Mouse (Mus musculus) MEL (cell line): ENCODE measurements around the gene Cpn2. TPM values are rescaled to one million over a fixed set of nuclear protein-coding genes. Genes with fewer than 3 reads are reported as not detected.

Experiments
- DNase-seq: peaks from one replicate; pipeline ENCODE4 v3.0.0; 2011; ENCODE audit warnings: low read depth, low spot score
- H3K27ac ChIP-seq: 2 replicates; pipeline ENCODE4 v1.5.1; 2012; ENCODE audit warnings: low read depth, mild to moderate bottlenecking, control low read depth, low read length, moderate library complexity; ENCODE audit not compliant: control insufficient read depth
- H3K27me3 ChIP-seq, 2 experiments: fragments of 150-350 bp in 1 of 2; sonication (generic) in 1 of 2; 2 replicates each; pipeline ENCODE4 v1.6.1; 2012; ENCODE audit warnings: low read length in 2 of 2, mild to moderate bottlenecking in 2 of 2, improper control_type of control experiment in 1 of 2, moderate library complexity in 1 of 2; ENCODE audit not compliant: insufficient read depth in 2 of 2, control insufficient read depth in 1 of 2
- H3K36me3 ChIP-seq, 2 experiments: 2 replicates each; pipeline ENCODE4 v1.6.1; 2012 to 2014; ENCODE audit warnings: low read length in 2 of 2, improper control_type of control experiment in 1 of 2, inconsistent platforms in 1 of 2, mild to moderate bottlenecking in 1 of 2; ENCODE audit not compliant: insufficient read depth in 2 of 2, control insufficient read depth in 1 of 2
- H3K4me1 ChIP-seq, 2 experiments: fragments of 150-350 bp in 1 of 2; sonication (generic) in 1 of 2; 2 replicates each; pipeline ENCODE4 v1.6.1; 2012; ENCODE audit warnings: low read length in 2 of 2, improper control_type of control experiment in 1 of 2, mild to moderate bottlenecking in 1 of 2; ENCODE audit not compliant: insufficient read depth in 2 of 2, control insufficient read depth in 1 of 2
- H3K4me3 ChIP-seq, 2 experiments: fragments of 150-350 bp in 1 of 2; sonication (generic) in 1 of 2; 2 replicates each; pipeline ENCODE4 v1.5.1; 2012; ENCODE audit warnings: low read depth in 2 of 2, low read length in 2 of 2, mild to moderate bottlenecking in 2 of 2, moderate library complexity in 2 of 2, control low read depth in 1 of 2, improper control_type of control experiment in 1 of 2; ENCODE audit not compliant: control insufficient read depth in 1 of 2, insufficient read depth in 1 of 2
- H3K79me2 ChIP-seq: 2 replicates; pipeline ENCODE4 v1.6.1; 2012; ENCODE audit warnings: mild to moderate bottlenecking, low read length, moderate library complexity; ENCODE audit not compliant: control insufficient read depth, poor library complexity, insufficient read depth
- H3K9ac ChIP-seq: 2 replicates; pipeline ENCODE4 v1.6.1; 2012; ENCODE audit warnings: low read depth, mild to moderate bottlenecking, control low read depth, low read length, moderate library complexity; ENCODE audit not compliant: control insufficient read depth, poor library complexity, severe bottlenecking
- H3K9me3 ChIP-seq: fragments of 150-350 bp; sonication (generic); replicated peaks from 2 replicates; pipeline ENCODE4 v1.6.1; 2012; ENCODE audit warnings: mild to moderate bottlenecking, low read length, improper control_type of control experiment, moderate library complexity; ENCODE audit not compliant: insufficient read depth
- BHLHE40 ChIP-seq: IDR thresholded peaks from 2 replicates; pipeline ENCODE4 v1.6.1; 2012; ENCODE audit warnings: low read depth, mild to moderate bottlenecking, inconsistent platforms, low read length, improper control_type of control experiment, borderline replicate concordance
- CHD1 ChIP-seq: IDR thresholded peaks from 2 replicates; pipeline ENCODE4 v1.6.1; 2012; ENCODE audit warnings: low read depth, mild to moderate bottlenecking, inconsistent platforms, low read length, improper control_type of control experiment
- CHD2 ChIP-seq: IDR thresholded peaks from 2 replicates; pipeline ENCODE4 v1.6.1; 2011; ENCODE audit warnings: low read length, improper control_type of control experiment
- CTCF ChIP-seq, 3 experiments: IDR thresholded peaks in 2 of 3; conservative IDR thresholded peaks in 1 of 3; 2 replicates each; pipeline ENCODE4 v1.5.1; 2011 to 2012; ENCODE audit warnings: low read length in 3 of 3, low read depth in 2 of 3, mild to moderate bottlenecking in 2 of 3, improper control_type of control experiment in 1 of 3, inconsistent platforms in 1 of 3, mixed read lengths in 1 of 3, moderate library complexity in 1 of 3; ENCODE audit not compliant: control insufficient read depth in 1 of 3, insufficient read depth in 1 of 3, poor library complexity in 1 of 3, severe bottlenecking in 1 of 3
- E2F4 ChIP-seq: IDR thresholded peaks from 2 replicates; pipeline ENCODE4 v1.6.1; 2011; ENCODE audit warnings: low read depth, low read length, improper control_type of control experiment, borderline replicate concordance
- ELF1 ChIP-seq: IDR thresholded peaks from 2 replicates; pipeline ENCODE4 v1.6.1; 2014; ENCODE audit warnings: low read depth, mild to moderate bottlenecking, inconsistent platforms, low read length, improper control_type of control experiment, moderate library complexity
- EP300 ChIP-seq, 2 experiments: IDR thresholded peaks; 2 replicates each; pipeline ENCODE4 v1.6.1; 2011; ENCODE audit warnings: improper control_type of control experiment in 2 of 2, low read length in 2 of 2, low read depth in 1 of 2, mild to moderate bottlenecking in 1 of 2
- ETS1 ChIP-seq: IDR thresholded peaks from 2 replicates; pipeline ENCODE4 v1.6.1; 2012; ENCODE audit warnings: low read depth, mild to moderate bottlenecking, inconsistent platforms, low read length, improper control_type of control experiment, moderate library complexity
- GABPA ChIP-seq: IDR thresholded peaks from 2 replicates; pipeline ENCODE4 v1.6.1; 2012; ENCODE audit warnings: low read depth, mild to moderate bottlenecking, inconsistent platforms, low read length, improper control_type of control experiment, moderate library complexity
- GATA1 ChIP-seq: IDR thresholded peaks from 2 replicates; pipeline ENCODE4 v1.6.1; 2011; ENCODE audit warnings: low read depth, low read length, improper control_type of control experiment
- HCFC1 ChIP-seq: IDR thresholded peaks from 2 replicates; pipeline ENCODE4 v1.6.1; 2012; ENCODE audit warnings: low read depth, mild to moderate bottlenecking, inconsistent platforms, low read length, improper control_type of control experiment, moderate library complexity
- JUND ChIP-seq: IDR thresholded peaks from 2 replicates; pipeline ENCODE4 v1.6.1; 2011; ENCODE audit warnings: low read depth, mild to moderate bottlenecking, improper control_type of control experiment, low read length
- KAT2A ChIP-seq: conservative IDR thresholded peaks from 2 replicates; pipeline ENCODE4 v1.6.1; 2012; ENCODE audit warnings: low read depth, low read length, improper control_type of control experiment, inconsistent platforms
- MAFK ChIP-seq: IDR thresholded peaks from 2 replicates; pipeline ENCODE4 v1.6.1; 2011; ENCODE audit warnings: low read depth, mild to moderate bottlenecking, low read length, improper control_type of control experiment, borderline replicate concordance
- MAX ChIP-seq: IDR thresholded peaks from 2 replicates; pipeline ENCODE4 v1.6.1; 2011; ENCODE audit warnings: low read length, improper control_type of control experiment
- MAZ ChIP-seq: IDR thresholded peaks from 2 replicates; pipeline ENCODE4 v1.6.1; 2012; ENCODE audit warnings: low read depth, mild to moderate bottlenecking, inconsistent platforms, low read length, improper control_type of control experiment
- MXI1 ChIP-seq: IDR thresholded peaks from 2 replicates; pipeline ENCODE4 v1.6.1; 2011; ENCODE audit warnings: mild to moderate bottlenecking, low read depth, low read length, improper control_type of control experiment
- MYB ChIP-seq: IDR thresholded peaks from 2 replicates; pipeline ENCODE4 v1.6.1; 2011; ENCODE audit warnings: mild to moderate bottlenecking, low read depth, low read length, improper control_type of control experiment
- MYC ChIP-seq: IDR thresholded peaks from 2 replicates; pipeline ENCODE4 v1.6.1; 2011; ENCODE audit warnings: low read depth, mild to moderate bottlenecking, low read length, improper control_type of control experiment, moderate library complexity
- NELFE ChIP-seq: IDR thresholded peaks from 2 replicates; pipeline ENCODE4 v1.6.1; 2011; ENCODE audit warnings: low read depth, low read length, improper control_type of control experiment
- NRF1 ChIP-seq: IDR thresholded peaks from 2 replicates; pipeline ENCODE4 v1.6.1; 2014; ENCODE audit warnings: low read depth, mild to moderate bottlenecking, inconsistent platforms, low read length, improper control_type of control experiment, moderate library complexity; ENCODE audit not compliant: poor library complexity, insufficient read depth, severe bottlenecking
- POLR2A ChIP-seq, 2 experiments: IDR thresholded peaks; 2 replicates each; pipeline ENCODE4 v1.6.1; 2011 to 2012; ENCODE audit warnings: low read length in 2 of 2, mild to moderate bottlenecking in 2 of 2, control low read depth in 1 of 2, improper control_type of control experiment in 1 of 2, low read depth in 1 of 2, moderate library complexity in 1 of 2; ENCODE audit not compliant: control insufficient read depth in 1 of 2, insufficient read depth in 1 of 2, poor library complexity in 1 of 2
- POLR2AphosphoS2 ChIP-seq: IDR thresholded peaks from 2 replicates; pipeline ENCODE4 v1.6.1; 2011; ENCODE audit warnings: low read length, improper control_type of control experiment
- POLR2AphosphoS5 ChIP-seq: IDR thresholded peaks from 2 replicates; pipeline ENCODE4 v1.6.1; 2012; ENCODE audit warnings: low read depth, borderline replicate concordance, mild to moderate bottlenecking, inconsistent platforms, low read length, moderate library complexity, mixed read lengths
- RAD21 ChIP-seq: IDR thresholded peaks from 2 replicates; pipeline ENCODE4 v1.6.1; 2011; ENCODE audit warnings: mild to moderate bottlenecking, low read depth, low read length, improper control_type of control experiment
- RCOR1 ChIP-seq: IDR thresholded peaks from 2 replicates; pipeline ENCODE4 v1.6.1; 2012; ENCODE audit warnings: low read depth, mild to moderate bottlenecking, inconsistent platforms, low read length, improper control_type of control experiment
- SIN3A ChIP-seq: IDR thresholded peaks from 2 replicates; pipeline ENCODE4 v1.6.1; 2012; ENCODE audit warnings: low read length, improper control_type of control experiment, inconsistent platforms
- SMC3 ChIP-seq: IDR thresholded peaks from 2 replicates; pipeline ENCODE4 v1.6.1; 2011; ENCODE audit warnings: low read depth, low read length, improper control_type of control experiment
- TAL1 ChIP-seq: IDR thresholded peaks from 2 replicates; pipeline ENCODE4 v1.6.1; 2012; ENCODE audit warnings: mild to moderate bottlenecking, inconsistent platforms, low read length, moderate library complexity, mixed read lengths
- TBP ChIP-seq: IDR thresholded peaks from 2 replicates; pipeline ENCODE4 v1.8.0; 2011; ENCODE audit warnings: low read depth, low read length, improper control_type of control experiment
- TCF12 ChIP-seq: IDR thresholded peaks from 2 replicates; pipeline ENCODE4 v1.6.1; 2014; ENCODE audit warnings: low read depth, mild to moderate bottlenecking, inconsistent platforms, low read length, improper control_type of control experiment, moderate library complexity
- UBTF ChIP-seq: IDR thresholded peaks from 2 replicates; pipeline ENCODE4 v1.6.1; 2012; ENCODE audit warnings: low read depth, mild to moderate bottlenecking, inconsistent platforms, low read length, improper control_type of control experiment, moderate library complexity, borderline replicate concordance; ENCODE audit not compliant: insufficient read depth
- USF1 ChIP-seq: IDR thresholded peaks from 2 replicates; pipeline ENCODE4 v1.6.1; 2014; ENCODE audit warnings: low read depth, mild to moderate bottlenecking, inconsistent platforms, low read length, improper control_type of control experiment, moderate library complexity
- USF2 ChIP-seq, 2 experiments: IDR thresholded peaks; 2 replicates each; pipeline ENCODE4 v1.6.1; 2011 to 2012; ENCODE audit warnings: improper control_type of control experiment in 2 of 2, low read length in 2 of 2, borderline replicate concordance in 1 of 2, inconsistent platforms in 1 of 2, low read depth in 1 of 2, mild to moderate bottlenecking in 1 of 2; ENCODE audit not compliant: insufficient read depth in 1 of 2
- ZC3H11A ChIP-seq: IDR thresholded peaks from 2 replicates; pipeline ENCODE4 v1.6.1; 2012; ENCODE audit warnings: low read depth, mild to moderate bottlenecking, inconsistent platforms, low read length, improper control_type of control experiment
- ZKSCAN1 ChIP-seq: IDR thresholded peaks from 2 replicates; pipeline ENCODE4 v1.6.1; 2012; ENCODE audit warnings: low read depth, mild to moderate bottlenecking, inconsistent platforms, low read length, improper control_type of control experiment, moderate library complexity
- ZMIZ1 ChIP-seq: IDR thresholded peaks from 2 replicates; pipeline ENCODE4 v1.6.1; 2012; ENCODE audit warnings: low read depth, mild to moderate bottlenecking, inconsistent platforms, low read length, improper control_type of control experiment, moderate library complexity
- ZNF384 ChIP-seq: IDR thresholded peaks from 2 replicates; pipeline ENCODE4 v1.6.1; 2012; ENCODE audit warnings: low read depth, mild to moderate bottlenecking, inconsistent platforms, low read length, improper control_type of control experiment
- polyA plus RNA-seq, 2 experiments: library from polyadenylated mRNA; stranded (reverse) in 1 of 2; unstranded in 1 of 2; fragments of >175 nt in 1 of 2; fragments of >200 nt in 1 of 2; gene quantifications; 2 replicates each; pipeline versions ENCODE4 v1.2.1 to v1.2.4; 2012; ENCODE audit warnings: low replicate concordance in 2 of 2, low read depth in 1 of 2; ENCODE audit not compliant: insufficient read length in 2 of 2, insufficient read depth in 1 of 2, missing spikeins in 1 of 2
- total RNA-seq: library from RNA; depleted of rRNA; stranded (reverse); fragments of 300-350 nt; gene quantifications from 2 replicates; pipeline ENCODE4 v1.2.3, GENCODE M21; 2012

Gene Cpn2
- total and polyA plus RNA-seq, 3 experiments, result not detected

DNA sequence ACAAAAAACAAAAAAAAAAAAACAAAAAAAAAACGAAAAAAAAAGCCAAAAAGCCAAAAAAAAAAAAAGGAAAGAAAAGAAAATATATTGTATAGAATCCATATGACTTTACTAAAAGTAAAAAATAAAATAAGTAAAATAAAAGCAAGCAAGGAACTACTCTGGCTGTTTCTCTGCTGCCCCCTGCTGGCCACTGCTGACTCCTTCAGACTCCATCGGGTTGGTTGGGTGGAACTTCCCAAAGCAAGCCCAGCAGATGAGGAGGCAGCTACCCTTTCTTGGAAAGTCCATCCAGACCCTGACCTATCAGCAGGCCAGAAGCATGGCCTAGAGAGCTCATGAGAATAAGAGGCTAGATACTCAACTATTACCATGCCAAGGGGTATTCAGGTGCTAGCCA lies 4.6 kb downstream of the Cpn2 start:
- no peak overlapping the region for H3K9ac ChIP-seq
- H3K79me2 ChIP-seq, result no peaks in the 10 kb centered on the region
- H3K9me3 ChIP-seq, result no peaks in the 10 kb centered on the region
- H3K4me1 ChIP-seq, result peaks cover 0 to 9% of the 10 kb centered on the region in 2 experiments; a peak in 3 of 4 replicates
- H3K27ac ChIP-seq, result no peak overlapping the region
- peaks cover 0 to 3% of the 10 kb centered on the region in 2 experiments; a peak in 2 of 4 replicates for H3K27me3 ChIP-seq
- peaks cover 0 to 4% of the 10 kb centered on the region in 2 experiments; a peak in 1 of 4 replicates for H3K36me3 ChIP-seq
- DNase-seq, result peak; percentile 83
- H3K4me3 ChIP-seq, result no peak overlapping the region
- TF ChIP-seq USF2 (IDR thresholded peaks at IDR 0.05; ENCODE audit: borderline replicate concordance in 1 of 2, insufficient read depth in 1 of 2, low read depth in 1 of 2, low read length in 2 of 2), result no peak
- TF ChIP-seq POLR2AphosphoS2, result no peak
- TF ChIP-seq SMC3, result peak; percentile 76
- no peak for TF ChIP-seq MAFK
- TF ChIP-seq MYB, result no peak
- no peak for TF ChIP-seq TBP
- peak; percentile 72 to 95 (median 85) for TF ChIP-seq CTCF (IDR thresholded peaks at IDR 0.05 in 2 of 3, conservative IDR thresholded peaks at IDR 0.05 in 1 of 3; ENCODE audit: control insufficient read depth in 1 of 3, insufficient read depth in 1 of 3, low read depth in 2 of 3, low read length in 3 of 3, poor library complexity in 1 of 3, severe bottlenecking in 1 of 3)
- no peak for TF ChIP-seq HCFC1
- TF ChIP-seq ZC3H11A, result peak; percentile 55
- no peak for TF ChIP-seq GABPA
- TF ChIP-seq CHD2, result no peak
- no peak for TF ChIP-seq SIN3A
- no peak for TF ChIP-seq E2F4
- TF ChIP-seq RAD21, result peak; percentile 55
- TF ChIP-seq RCOR1, result no peak
- no peak for TF ChIP-seq ETS1
- no peak for TF ChIP-seq NRF1
- no peak for TF ChIP-seq MAZ
- no peak for TF ChIP-seq EP300 (IDR thresholded peaks at IDR 0.05; ENCODE audit: low read depth in 1 of 2, low read length in 2 of 2)
- TF ChIP-seq ZKSCAN1, result no peak
- TF ChIP-seq MAX, result no peak
- TF ChIP-seq POLR2AphosphoS5, result no peak
- TF ChIP-seq BHLHE40, result no peak
- no peak for TF ChIP-seq MXI1
- TF ChIP-seq ZMIZ1, result no peak
- no peak for TF ChIP-seq CHD1
- no peak for TF ChIP-seq UBTF
- TF ChIP-seq TCF12, result no peak
- no peak for TF ChIP-seq GATA1
- TF ChIP-seq NELFE, result no peak
- TF ChIP-seq TAL1, result no peak
- no peak for TF ChIP-seq POLR2A (IDR thresholded peaks at IDR 0.05; ENCODE audit: control insufficient read depth in 1 of 2, insufficient read depth in 1 of 2, low read depth in 1 of 2, low read length in 2 of 2, poor library complexity in 1 of 2)
- no peak for TF ChIP-seq KAT2A
- TF ChIP-seq ELF1, result 0 out of 2 replicates have a peak, but pooled peaks have one; percentile 31
- 0 out of 2 replicates have a peak, but pooled peaks have one; percentile 21 for TF ChIP-seq JUND
- TF ChIP-seq USF1, result no peak
- no peak for TF ChIP-seq MYC
- no peak for TF ChIP-seq ZNF384
